Mouse (Mus musculus) liver, postnatal 0 days (tissue): Measurements from ENCODE around the gene Pgm5. TPM values are rescaled to one million over a fixed set of nuclear protein-coding genes. Genes with fewer than 3 reads are reported as not detected.

ENCODE experiments used
- ATAC-seq: fragments of 200-750 bp; cut with Nextera tagmentation; 2 replicates; pipeline ENCODE4 v1.8.0; 2017; ENCODE audit warnings: mild to moderate bottlenecking, moderate library complexity
- DNase-seq: peaks from one replicate; pipeline ENCODE4 v3.0.0-alpha.2; 2016
- H3K27ac ChIP-seq: fragments of 300-500 bp; sonication (generic); 2 replicates; pipeline ENCODE4 v1.5.1; 2014; ENCODE audit warnings: antibody characterized with exemption, moderate library complexity, mild to moderate bottlenecking, low read depth
- H3K27me3 ChIP-seq: fragments of 300-500 bp; sonication (generic); 2 replicates; pipeline ENCODE4 v1.6.1; 2014; ENCODE audit warnings: low read length, control low read depth, mixed read lengths; ENCODE audit not compliant: insufficient read depth
- H3K36me3 ChIP-seq: fragments of 300-500 bp; sonication (generic); replicated peaks from 2 replicates; pipeline ENCODE4 v1.6.1; 2014; ENCODE audit warnings: mild to moderate bottlenecking, control low read depth, low read length, moderate library complexity, mixed read lengths; ENCODE audit not compliant: insufficient read depth
- H3K4me1 ChIP-seq: fragments of 300-500 bp; sonication (generic); 2 replicates; pipeline ENCODE4 v1.6.1; 2014; ENCODE audit warnings: antibody characterized with exemption, mild to moderate bottlenecking, control low read depth; ENCODE audit not compliant: insufficient read depth
- H3K4me2 ChIP-seq: fragments of 300-500 bp; sonication (generic); 2 replicates; pipeline ENCODE4 v1.6.1; 2014; ENCODE audit warnings: low read depth, mild to moderate bottlenecking, low read length, moderate library complexity, mixed read lengths
- H3K4me3 ChIP-seq: fragments of 300-500 bp; sonication (generic); 2 replicates; pipeline ENCODE4 v1.5.1; 2014; ENCODE audit warnings: low read depth, low read length
- H3K9ac ChIP-seq: fragments of 300-500 bp; sonication (generic); replicated peaks from 2 replicates; pipeline ENCODE4 v1.6.1; 2014; ENCODE audit warnings: mild to moderate bottlenecking, moderate library complexity
- H3K9me3 ChIP-seq: fragments of 300-500 bp; sonication (generic); 2 replicates; pipeline ENCODE4 v1.6.1; 2016; ENCODE audit warnings: mild to moderate bottlenecking, control low read depth, low read length, mixed read lengths
- CTCF ChIP-seq: sonication (generic); IDR thresholded peaks from 2 replicates; pipeline ENCODE4 v1.5.1; 2016; ENCODE audit warnings: antibody characterized with exemption, low read depth
- EP300 ChIP-seq: IDR thresholded peaks from 2 replicates; pipeline ENCODE4 v1.6.1; 2016; ENCODE audit warnings: antibody characterized with exemption, low read depth, mild to moderate bottlenecking
- WGBS: fragments of 180-500 bp; shearing (Covaris S2); extraction: QIAGEN DNeasy Blood & Tissue Kit; methylation state at CpG from one replicate; pipeline ENCODE4 v1.1.7; 2014; ENCODE audit not compliant: insufficient replicate concordance; 5-methylcytosine and 5-hydroxymethylcytosine counted together
- polyA plus RNA-seq: library from polyadenylated mRNA; unstranded; fragments of >200 nt; fragmentation: Nextera tagmentation; extraction: Ambion mirVana; gene quantifications from 2 replicates; pipeline ENCODE4 v1.2.1, GENCODE M21; 2015

Gene Pgm5
- polyA plus RNA-seq, 1 experiment from 2014 or later: 0.04 TPM

- Histone ChIP-seq H3K27ac (no peak overlapping the region), H3K9ac (no peak overlapping the region), H3K4me2 (no peak overlapping the region), H3K27me3 (no peaks in the 10 kb centered on the region), H3K36me3 (no peaks in the 10 kb centered on the region), H3K4me3 (no peak overlapping the region), H3K9me3 (no peaks in the 10 kb centered on the region), H3K4me1 (no peaks in the 10 kb centered on the region)
- ATAC-seq (no peak), DNase-seq (no peak)
- 50% methylated on average over 6 of the region's 6 CpGs for WGBS
- TF ChIP-seq CTCF (no peak), EP300 (no peak)
These were observed 209.2 kb downstream of the Pgm5 start for GRCm38 (mm10) chr19:24652342-24653019.

- no peak for DNase-seq
- Histone ChIP-seq H3K9me3 (no peaks in the 10 kb centered on the region), H3K36me3 (no peaks in the 10 kb centered on the region), H3K4me3 (no peak overlapping the region), H3K4me2 (no peak overlapping the region), H3K4me1 (no peaks in the 10 kb centered on the region), H3K27ac (no peak overlapping the region), H3K9ac (no peak overlapping the region), H3K27me3 (no peaks in the 10 kb centered on the region)
- 63% methylated on average over 2 of the region's 2 CpGs for WGBS
- no peak for TF ChIP-seq CTCF
- TF ChIP-seq EP300: no peak
- no peak for ATAC-seq
These were observed 210.1 kb downstream of the Pgm5 start for GRCm38 (mm10) chr19:24651595-24651994.

DNA sequence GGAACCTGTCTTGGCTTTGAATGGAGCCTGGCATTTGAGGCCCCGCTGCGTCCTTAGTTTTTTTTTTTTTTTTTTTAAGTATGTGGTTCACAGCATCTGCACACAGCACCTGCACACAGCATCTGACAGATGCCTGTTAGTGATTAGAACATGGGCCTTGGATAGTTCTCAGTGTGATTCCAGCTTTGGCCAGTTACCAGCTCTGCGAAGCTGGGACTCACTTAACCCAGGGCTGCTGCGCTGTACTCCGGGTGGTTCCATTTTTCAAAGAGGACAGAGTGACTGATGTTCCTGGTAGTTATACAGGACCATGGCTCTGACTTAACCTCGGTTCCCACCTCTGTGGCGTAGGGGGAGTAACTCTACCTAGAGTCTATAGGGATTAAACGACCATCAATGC lies 211.2 kb downstream of the Pgm5 start:
- H3K9me3 ChIP-seq: no peaks in the 10 kb centered on the region
- H3K27ac ChIP-seq: no peak overlapping the region
- H3K4me1 ChIP-seq: no peaks in the 10 kb centered on the region
- no peak for ATAC-seq
- no peak for TF ChIP-seq EP300
- TF ChIP-seq CTCF: no peak
- 77% methylated on average over 8 of the region's 8 CpGs for WGBS
- H3K27me3 ChIP-seq: no peaks in the 10 kb centered on the region
- no peak overlapping the region for H3K4me2 ChIP-seq
- no peak for DNase-seq
- no peak overlapping the region for H3K9ac ChIP-seq
- no peaks in the 10 kb centered on the region for H3K36me3 ChIP-seq
- no peak overlapping the region for H3K4me3 ChIP-seq

DNA sequence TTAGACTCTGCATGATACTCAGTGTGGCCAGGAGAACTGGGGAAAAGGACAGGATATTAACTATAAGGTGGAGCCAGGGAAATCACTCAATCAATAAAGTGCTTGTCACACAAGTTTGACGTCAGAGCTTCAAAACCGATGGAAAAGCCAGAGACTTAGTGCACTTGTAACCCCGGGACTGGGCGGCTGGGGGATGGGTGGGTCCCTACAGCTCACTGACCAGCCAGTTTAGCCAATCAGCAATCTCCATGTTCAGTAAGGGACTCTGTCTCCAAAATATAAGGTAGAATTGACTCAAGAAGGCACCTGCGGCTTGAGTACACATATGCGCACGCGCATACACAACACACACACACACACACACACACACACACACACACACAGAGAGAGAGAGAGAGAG lies 213.6 kb downstream of the Pgm5 start:
- Histone ChIP-seq H3K27ac (no peak overlapping the region), H3K4me3 (no peak overlapping the region), H3K36me3 (no peaks in the 10 kb centered on the region), H3K4me1 (no peaks in the 10 kb centered on the region), H3K9me3 (no peaks in the 10 kb centered on the region), H3K9ac (no peak overlapping the region), H3K4me2 (no peak overlapping the region), H3K27me3 (no peaks in the 10 kb centered on the region)
- ATAC-seq (peak; percentile 59; the same call in 1 of the 2 replicates), DNase-seq (no peak)
- TF ChIP-seq CTCF (no peak), EP300 (no peak)
- WGBS: 76% methylated on average over 8 of the region's 8 CpGs

DNA sequence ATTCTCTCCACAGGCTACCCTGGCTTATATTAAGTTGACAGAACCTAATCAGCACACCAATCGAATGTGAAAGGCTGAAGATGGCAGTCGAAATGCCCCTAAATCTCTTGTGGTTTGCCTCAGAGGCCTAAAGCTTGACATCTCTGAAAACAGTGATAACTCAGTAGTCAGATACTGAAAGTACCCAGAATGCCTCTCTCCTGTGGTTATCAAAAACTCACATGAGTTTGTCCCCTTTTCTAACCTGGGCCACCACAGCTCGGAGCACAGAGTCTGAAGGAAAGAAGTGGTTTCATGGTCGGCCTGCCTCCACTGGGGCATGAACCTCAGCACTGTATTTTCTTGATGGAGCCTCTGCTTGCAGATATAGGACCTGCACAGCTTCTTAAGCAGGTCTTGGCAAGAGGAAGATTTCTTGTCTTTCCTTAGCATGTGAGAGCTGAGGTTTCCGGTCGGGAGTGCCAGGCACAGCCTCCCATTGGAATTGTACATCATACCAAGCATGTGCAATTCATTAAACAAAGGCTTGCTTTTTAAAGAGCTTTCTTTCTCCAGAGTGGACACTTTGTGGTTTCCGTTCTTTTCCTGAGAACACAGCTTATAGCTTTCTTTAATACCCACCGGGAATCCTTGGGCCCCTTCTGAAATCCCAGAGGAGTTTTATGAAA lies 215.4 kb downstream of the Pgm5 start:
- no peaks in the 10 kb centered on the region for H3K4me1 ChIP-seq
- H3K4me3 ChIP-seq: no peak overlapping the region
- H3K4me2 ChIP-seq: no peak overlapping the region
- WGBS: 60% methylated on average over 8 of the region's 8 CpGs
- no peak for TF ChIP-seq EP300
- no peak for TF ChIP-seq CTCF
- no peak for ATAC-seq
- H3K27ac ChIP-seq: no peak overlapping the region
- DNase-seq: peak; percentile 20
- no peaks in the 10 kb centered on the region for H3K9me3 ChIP-seq
- no peaks in the 10 kb centered on the region for H3K27me3 ChIP-seq
- H3K9ac ChIP-seq: no peak overlapping the region
- no peaks in the 10 kb centered on the region for H3K36me3 ChIP-seq

DNA sequence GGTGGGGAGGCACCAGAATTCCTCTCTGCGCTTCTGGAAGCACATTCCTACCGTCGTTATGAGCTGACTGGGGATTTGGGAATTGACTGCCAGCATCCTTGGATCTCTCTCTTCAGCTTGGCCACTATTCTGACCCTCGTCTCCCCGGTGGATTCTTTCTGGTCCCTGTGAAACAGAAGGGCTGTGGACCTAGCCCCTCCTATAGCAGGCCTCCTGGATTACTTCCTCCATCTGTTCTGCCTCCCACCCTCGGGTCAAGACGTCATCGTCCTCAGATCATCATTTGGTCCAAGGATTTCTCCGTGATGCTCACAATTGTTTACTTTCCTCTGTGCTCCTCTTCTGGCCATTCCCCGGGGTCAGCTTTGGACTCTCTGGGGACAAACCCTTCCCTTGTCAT lies 216.7 kb downstream of the Pgm5 start:
- Histone ChIP-seq H3K27ac (no peak overlapping the region), H3K27me3 (no peaks in the 10 kb centered on the region), H3K9ac (no peak overlapping the region), H3K9me3 (no peaks in the 10 kb centered on the region), H3K4me1 (no peaks in the 10 kb centered on the region), H3K36me3 (no peaks in the 10 kb centered on the region), H3K4me3 (no peak overlapping the region), H3K4me2 (no peak overlapping the region)
- TF ChIP-seq EP300: no peak
- no peak for DNase-seq
- ATAC-seq: no peak
- WGBS: 61% methylated on average over 10 of the region's 10 CpGs
